Mouse (Mus musculus) splenic B cell, adult 2 months (primary cell): ENCODE measurements around the gene Srrm3.

Experiments used
- DNase-seq: peaks from one replicate; pipeline ENCODE4 v3.0.0-alpha.2; 2011; ENCODE audit warnings: low read depth, low spot score
- H3K27me3 ChIP-seq: 2 replicates; pipeline ENCODE4 v1.6.1; 2012; ENCODE audit warnings: mild to moderate bottlenecking, low read length, moderate library complexity, mixed read lengths; ENCODE audit not compliant: control insufficient read depth, poor library complexity, insufficient read depth, severe bottlenecking
- H3K36me3 ChIP-seq: 2 replicates; pipeline ENCODE4 v1.6.1; 2012; ENCODE audit warnings: mild to moderate bottlenecking, low read length, moderate library complexity, mixed read lengths; ENCODE audit not compliant: control insufficient read depth, poor library complexity, insufficient read depth, severe bottlenecking

The Srrm3 gene

DNA sequence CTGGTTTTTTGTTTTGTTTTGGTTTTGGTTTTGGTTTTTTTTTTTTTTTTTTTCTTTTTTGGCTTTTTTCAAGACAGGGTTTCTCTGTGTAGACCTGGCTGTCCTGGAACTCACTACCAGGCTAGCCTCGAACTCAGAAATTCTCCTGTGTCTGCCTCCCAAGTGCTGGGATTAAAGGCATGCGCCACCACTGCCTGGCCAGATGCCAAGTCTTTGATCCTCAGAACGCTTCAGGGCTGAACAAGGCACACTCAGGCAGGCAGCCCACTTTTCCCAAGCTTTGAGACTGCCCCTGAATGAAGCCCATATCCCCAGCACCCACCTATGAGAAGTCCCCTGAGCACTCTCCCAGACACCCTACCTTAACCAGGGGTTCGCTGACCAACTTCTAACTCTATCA, 93.1 kb downstream of the Srrm3 start:
- DNase-seq, result no peak
- H3K27me3 ChIP-seq, result no peaks in the 10 kb centered on the region

DNA sequence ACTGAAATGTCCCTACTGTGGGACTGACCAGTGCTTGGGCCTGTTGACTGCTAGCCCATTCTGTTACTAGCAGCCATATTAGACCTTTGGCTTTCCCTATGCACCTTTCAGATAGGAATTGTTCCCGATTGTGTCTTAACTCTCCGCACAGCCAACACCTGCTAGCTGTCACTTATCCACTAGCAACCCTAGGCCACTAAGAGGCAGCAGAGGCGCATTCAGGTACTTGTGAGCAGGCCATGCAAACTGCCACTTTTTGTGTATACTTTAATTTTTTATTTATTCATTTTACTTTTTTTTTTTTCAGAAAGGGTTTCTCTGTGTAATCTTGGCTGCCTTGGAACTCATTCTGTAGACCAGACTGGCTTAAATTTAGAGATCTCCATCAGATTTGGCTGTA, 94.0 kb downstream of the Srrm3 start:
- H3K27me3 ChIP-seq, result no peaks in the 10 kb centered on the region
- H3K36me3 ChIP-seq, result no peaks in the 10 kb centered on the region; the same call in 1 of the 2 replicates
- no peak for DNase-seq

More for the DNA sequence above, 93.1 kb downstream of the Srrm3 start:
- no peaks in the 10 kb centered on the region; the same call in 1 of the 2 replicates for H3K36me3 ChIP-seq

- DNase-seq, result peak; percentile 51
- H3K27me3 ChIP-seq, result no peaks in the 10 kb centered on the region
- no peaks in the 10 kb centered on the region; the same call in 1 of the 2 replicates for H3K36me3 ChIP-seq
These were observed 94.8 kb downstream of the Srrm3 start for GRCm38 (mm10) chr5:135901354-135902095.

DNA sequence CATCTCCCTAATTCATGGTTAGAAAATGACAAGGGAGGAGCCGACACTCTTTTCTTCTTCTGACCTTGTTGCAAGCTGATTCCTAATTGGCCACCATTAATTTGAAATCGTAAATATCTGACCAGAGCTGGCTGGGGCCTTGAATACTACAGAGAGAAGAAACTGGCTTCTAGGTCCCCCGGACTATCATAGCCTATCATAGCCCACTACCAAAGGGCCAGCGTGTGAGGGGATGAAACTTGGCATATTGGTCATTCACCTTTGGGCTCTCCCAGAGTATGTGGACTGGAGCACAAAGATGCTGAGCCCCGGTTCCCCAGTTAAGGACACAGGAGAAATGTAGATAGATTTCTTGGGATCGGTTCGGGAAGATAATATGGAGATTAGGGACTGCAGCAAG, 96.4 kb downstream of the Srrm3 start:
- no peak for DNase-seq
- Histone ChIP-seq H3K36me3 (no peaks in the 10 kb centered on the region; the same call in 1 of the 2 replicates), H3K27me3 (no peaks in the 10 kb centered on the region)

GRCm38 (mm10) chr5:135903551-135904151, 97.0 kb downstream of the Srrm3 start:
- peak; percentile 72 for DNase-seq
- H3K27me3 ChIP-seq, result no peaks in the 10 kb centered on the region
- H3K36me3 ChIP-seq, result no peaks in the 10 kb centered on the region; the same call in 1 of the 2 replicates

DNA sequence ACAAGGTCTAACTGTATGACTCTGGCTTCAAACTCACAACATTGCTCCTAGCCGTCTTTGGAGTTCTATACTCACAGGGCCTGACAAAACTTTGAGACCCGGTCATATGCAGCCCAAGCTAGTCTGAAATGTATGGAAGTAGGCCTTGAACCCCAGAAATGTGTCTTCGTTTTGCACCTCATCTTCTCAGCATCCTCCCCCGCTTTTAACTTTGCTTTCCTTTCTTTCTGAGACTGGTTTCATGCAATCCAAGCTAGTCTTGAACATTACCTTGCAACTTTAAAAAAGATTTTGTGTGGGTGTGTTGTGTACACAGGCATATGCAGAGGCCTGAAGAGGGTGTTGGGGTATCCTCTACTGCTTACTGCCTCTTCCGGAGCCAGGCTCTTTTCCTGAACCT, 97.6 kb downstream of the Srrm3 start:
- Histone ChIP-seq H3K36me3 (peaks cover 2% of the 10 kb centered on the region), H3K27me3 (no peaks in the 10 kb centered on the region)
- no peak for DNase-seq

DNA sequence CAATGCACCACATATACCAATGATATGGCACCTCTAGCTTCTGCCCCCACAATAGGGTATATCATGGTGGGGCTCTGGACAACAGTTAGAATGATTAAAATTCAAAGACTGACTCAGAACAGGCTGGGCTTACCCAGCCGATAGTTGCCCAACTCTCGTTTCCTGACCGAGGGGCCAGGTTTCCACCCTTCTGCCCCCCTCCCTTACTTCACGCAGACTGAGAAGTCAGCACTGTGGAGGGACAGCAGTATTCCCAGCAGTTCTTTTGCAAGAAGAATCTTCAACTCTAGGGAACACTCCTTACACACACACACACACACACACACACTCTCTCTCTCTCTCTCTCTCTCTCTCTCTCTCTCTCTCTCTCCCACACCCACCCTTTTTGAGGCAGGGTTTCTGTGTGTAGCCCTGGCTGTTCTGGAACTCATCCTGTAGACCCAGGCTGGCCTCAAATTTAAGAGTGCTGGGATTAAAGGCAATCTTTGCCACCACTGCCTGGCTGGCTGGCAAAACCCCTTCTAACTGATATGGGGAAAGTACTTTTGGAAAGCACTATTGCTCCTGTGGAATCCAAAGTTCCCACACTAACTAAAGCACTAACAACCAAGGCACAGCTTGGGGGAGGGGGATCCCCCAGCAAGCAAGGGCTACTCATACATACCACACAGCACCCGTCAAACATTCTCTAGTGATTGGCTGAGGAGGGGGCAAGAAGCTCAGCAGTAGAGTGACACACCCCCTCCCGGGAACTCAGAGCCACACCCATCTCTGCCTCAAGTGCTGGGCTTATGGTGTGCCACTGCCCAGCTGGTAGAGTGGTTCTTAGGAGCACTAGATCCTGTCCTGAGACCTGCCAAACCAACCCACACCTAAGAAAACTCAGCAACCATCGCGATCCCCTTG, 98.9 kb downstream of the Srrm3 start:
- Histone ChIP-seq H3K27me3 (no peaks in the 10 kb centered on the region), H3K36me3 (peaks cover 12% of the 10 kb centered on the region)
- DNase-seq, result no peak

- H3K36me3 ChIP-seq, result peaks cover 13% of the 10 kb centered on the region
- DNase-seq, result no peak
- no peaks in the 10 kb centered on the region for H3K27me3 ChIP-seq
These were observed 100.2 kb downstream of the Srrm3 start for GRCm38 (mm10) chr5:135906846-135907245.

GRCm38 (mm10) chr5:135907256-135907655, 100.6 kb downstream of the Srrm3 start:
- Histone ChIP-seq H3K27me3 (no peaks in the 10 kb centered on the region), H3K36me3 (peaks cover 13% of the 10 kb centered on the region)
- DNase-seq, result no peak

DNA sequence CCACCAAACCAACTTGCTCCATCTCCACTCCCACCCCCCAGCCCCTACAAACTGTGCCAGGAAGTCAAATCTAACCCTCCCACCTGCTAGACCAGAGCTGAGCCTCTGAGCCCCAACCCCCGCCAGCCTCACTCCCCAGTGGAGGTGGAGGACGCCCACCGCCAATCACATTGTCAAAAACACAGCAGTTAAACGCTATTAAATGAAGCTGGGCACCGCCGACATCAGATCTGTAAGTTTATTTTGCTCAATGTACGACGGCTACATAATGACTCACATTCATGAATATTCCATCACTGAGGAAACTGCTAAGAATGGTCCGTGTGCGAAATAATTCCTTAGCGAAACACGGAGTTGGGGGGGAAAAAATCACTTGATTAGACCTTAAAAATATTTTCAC, 101.5 kb downstream of the Srrm3 start:
- no peak for DNase-seq
- Histone ChIP-seq H3K27me3 (no peaks in the 10 kb centered on the region), H3K36me3 (peaks cover 13% of the 10 kb centered on the region)

GRCm38 (mm10) chr5:135908989-135909388, 102.3 kb downstream of the Srrm3 start:
- DNase-seq, result no peak
- H3K27me3 ChIP-seq, result no peaks in the 10 kb centered on the region

DNA sequence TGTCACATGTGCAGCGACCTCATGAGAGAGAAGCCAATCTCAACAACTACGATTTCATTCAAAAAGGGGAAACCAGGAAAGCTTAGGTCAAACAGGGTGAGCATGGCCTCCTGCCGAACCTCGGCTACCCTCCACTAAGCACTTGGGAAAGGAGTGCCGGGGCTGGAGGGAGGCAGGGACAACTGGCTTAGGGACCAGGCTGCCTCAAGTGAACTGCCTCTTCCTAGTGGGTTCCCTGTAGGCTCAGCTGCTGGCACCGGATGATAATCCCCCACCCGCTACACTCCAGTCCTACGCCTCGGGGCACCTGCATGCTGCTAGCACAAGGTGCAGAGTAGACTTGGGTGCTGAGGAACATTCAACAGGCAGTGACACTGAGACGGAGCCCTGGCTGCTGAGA, 103.0 kb downstream of the Srrm3 start:
- Histone ChIP-seq H3K27me3 (no peaks in the 10 kb centered on the region), H3K36me3 (peaks cover 13% of the 10 kb centered on the region)
- no peak for DNase-seq

More at GRCm38 (mm10) chr5:135908989-135909388, 102.3 kb downstream of the Srrm3 start:
- H3K36me3 ChIP-seq, result peaks cover 13% of the 10 kb centered on the region

DNA sequence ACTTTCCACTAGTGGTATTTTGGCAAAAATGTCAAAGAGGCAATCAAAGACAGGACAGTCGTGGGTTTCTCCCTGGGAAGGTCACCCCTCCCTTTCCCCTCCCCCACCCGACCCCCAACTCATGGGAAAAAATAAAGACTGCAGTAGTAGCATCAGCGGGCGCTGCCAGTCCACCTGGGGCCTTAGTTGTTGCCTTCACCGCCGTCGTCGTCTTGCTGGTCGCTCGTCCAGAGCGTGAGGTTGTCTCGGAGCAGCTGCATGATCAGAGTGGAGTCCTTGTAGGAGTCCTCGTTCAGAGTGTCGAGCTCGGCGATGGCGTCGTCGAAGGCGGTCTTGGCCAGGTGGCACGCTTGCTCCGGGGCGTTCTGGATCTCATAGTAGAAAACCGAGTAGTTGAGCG, 104.1 kb downstream of the Srrm3 start:
- no peak for DNase-seq
- H3K27me3 ChIP-seq, result no peaks in the 10 kb centered on the region

DNA sequence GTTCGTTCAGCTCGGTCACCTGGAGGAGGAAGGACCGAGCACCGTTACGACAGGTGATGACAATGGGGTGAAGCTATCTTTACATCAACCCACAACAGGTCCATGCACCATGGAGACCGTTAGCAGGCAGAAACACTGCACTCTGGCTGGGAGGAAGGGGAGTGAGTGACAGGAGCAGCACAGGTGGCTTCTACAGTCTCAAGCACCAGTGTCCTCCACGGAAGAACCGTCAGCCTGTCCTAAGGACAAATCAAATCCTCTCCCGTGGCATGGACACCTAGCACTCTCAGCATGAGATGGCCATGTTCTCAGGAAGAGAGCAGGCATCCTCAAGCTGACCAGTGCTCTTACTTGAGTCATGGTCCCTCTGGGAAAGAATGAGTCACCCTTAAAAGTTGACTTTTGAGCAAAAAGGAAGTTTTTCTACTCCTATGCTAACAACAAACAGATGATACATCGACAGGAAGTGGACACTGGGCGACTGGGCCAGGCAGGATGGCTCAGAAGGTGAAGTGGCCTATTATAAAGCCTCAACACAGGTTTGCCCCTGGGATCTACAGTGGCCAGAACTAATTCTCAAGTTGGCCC, 105.0 kb downstream of the Srrm3 start:
- Histone ChIP-seq H3K27me3 (no peaks in the 10 kb centered on the region), H3K36me3 (peaks cover 13% of the 10 kb centered on the region)
- no peak for DNase-seq

More for the DNA sequence above, 104.1 kb downstream of the Srrm3 start:
- H3K36me3 ChIP-seq, result peaks cover 13% of the 10 kb centered on the region
